Mouse (Mus musculus) urinary bladder, postnatal 36 days (tissue): ENCODE data around the gene Ncs1.

Experiments used
- DNase-seq, 2 experiments: peaks; one replicate each; pipeline ENCODE4 v3.0.0; 2022; ENCODE audit warnings: low spot score in 2 of 2, mixed read lengths in 1 of 2

Ncs1 gene

DNA sequence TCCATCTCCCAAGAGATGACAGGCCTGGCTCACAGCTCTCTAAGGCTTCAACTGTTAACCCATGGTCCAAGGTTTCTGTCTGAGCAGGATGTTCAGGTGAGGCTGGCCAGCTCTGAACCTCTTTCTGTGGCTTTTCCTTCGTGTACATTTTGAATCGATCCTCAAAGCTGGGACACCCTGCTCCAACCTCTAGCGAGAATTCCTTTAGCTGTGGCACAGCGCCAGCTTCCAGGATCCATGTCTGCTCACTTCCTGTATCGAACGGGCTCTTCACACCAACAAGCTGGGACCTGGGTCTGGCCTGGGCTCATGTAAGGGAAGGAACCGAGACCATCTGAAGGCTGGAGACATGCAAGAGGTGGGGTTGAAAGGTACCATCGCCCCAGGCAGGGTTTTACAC lies 1.4 kb upstream of the Ncs1 start:
- no peak for DNase-seq

GRCm38 (mm10) chr2:31245051-31245450 lies 572 bp upstream of the Ncs1 start:
- DNase-seq = no peak

GRCm38 (mm10) chr2:31246251-31246971 lies 788 bp downstream of the Ncs1 start:
- no peak for DNase-seq

- DNase-seq = no peak
Observed at GRCm38 (mm10) chr2:31248856-31249255, 3.2 kb downstream of the Ncs1 start.

GRCm38 (mm10) chr2:31252167-31252566 lies 6.5 kb downstream of the Ncs1 start:
- no peak for DNase-seq

- DNase-seq = no peak
Observed at GRCm38 (mm10) chr2:31253463-31253862, 7.8 kb downstream of the Ncs1 start.

DNA sequence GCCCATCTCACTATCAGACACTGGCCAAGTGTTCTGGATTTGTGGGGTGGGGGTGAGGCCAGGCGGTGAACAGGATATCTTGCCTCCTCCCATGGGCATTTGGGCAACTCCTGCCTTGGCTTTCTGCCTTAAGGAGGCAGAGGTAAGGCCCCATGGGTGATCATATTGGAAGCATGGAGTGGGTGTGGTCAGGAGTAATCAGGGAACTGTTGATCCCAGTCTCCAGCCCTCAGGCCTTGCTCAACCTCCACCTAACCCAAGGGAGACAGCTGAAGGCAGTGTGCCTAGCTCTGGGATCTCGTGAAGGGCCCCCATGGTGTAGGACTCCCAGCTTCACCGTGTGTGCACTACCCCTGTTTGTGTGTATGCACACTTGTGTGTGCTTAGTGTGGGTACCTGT lies 9.2 kb downstream of the Ncs1 start:
- DNase-seq = no peak

GRCm38 (mm10) chr2:31255952-31256938 lies 10.6 kb downstream of the Ncs1 start:
- peak; percentile 7 to 54 for DNase-seq

GRCm38 (mm10) chr2:31257096-31257495 lies 11.5 kb downstream of the Ncs1 start:
- DNase-seq = no peak

- DNase-seq = peak; percentile 76 to 77
Observed at GRCm38 (mm10) chr2:31258609-31259366, 13.2 kb downstream of the Ncs1 start.

- no peak for DNase-seq
Observed at GRCm38 (mm10) chr2:31259367-31259920, 13.8 kb downstream of the Ncs1 start.

- DNase-seq = no peak
Observed at GRCm38 (mm10) chr2:31260549-31260948, 14.9 kb downstream of the Ncs1 start.

DNA sequence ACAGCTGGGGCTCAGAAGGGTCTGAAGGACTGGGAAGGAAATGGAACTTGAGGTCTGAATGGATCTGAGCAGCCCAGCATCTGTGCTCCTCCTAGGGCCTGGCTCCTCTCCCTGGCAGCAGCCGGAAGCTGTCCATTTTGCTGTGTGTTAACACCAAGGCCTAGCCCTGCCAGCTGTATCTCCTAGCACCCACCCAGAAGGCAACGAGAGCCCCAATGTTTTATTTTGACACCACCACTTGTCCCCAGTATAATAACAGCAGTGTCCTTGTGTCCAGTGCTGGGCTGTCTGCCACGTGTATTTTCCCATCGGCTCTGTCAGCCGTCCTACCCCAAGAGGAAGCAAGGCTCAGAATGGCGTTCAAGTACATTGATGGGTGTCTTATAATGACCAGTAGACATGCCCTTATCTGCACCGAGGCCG lies 17.4 kb downstream of the Ncs1 start:
- no peak for DNase-seq

GRCm38 (mm10) chr2:31263746-31264378 lies 18.2 kb downstream of the Ncs1 start:
- DNase-seq = peak; percentile 73 to 85

GRCm38 (mm10) chr2:31267447-31267846 lies 21.8 kb downstream of the Ncs1 start:
- no peak for DNase-seq

DNA sequence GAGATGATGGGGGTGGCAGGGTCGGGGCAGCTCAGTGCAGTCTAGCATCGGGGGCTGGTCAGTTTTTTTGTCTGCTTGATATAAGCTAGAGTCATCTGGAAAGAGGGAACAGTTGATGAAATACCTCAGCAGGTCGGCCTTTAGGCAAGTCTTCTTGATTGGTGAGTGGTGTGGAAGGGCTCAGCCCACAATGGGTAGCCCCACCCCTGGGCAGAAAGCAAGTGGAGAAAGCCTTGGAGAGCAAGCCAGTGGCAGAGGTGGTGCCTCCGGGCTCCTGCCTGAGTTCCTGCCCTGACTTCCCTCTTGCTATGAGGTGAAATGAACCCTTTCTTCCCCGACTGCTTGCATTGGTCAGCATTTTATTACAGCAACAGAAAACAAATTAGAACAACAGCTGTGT lies 23.0 kb downstream of the Ncs1 start:
- no peak for DNase-seq

- no peak for DNase-seq
Observed at GRCm38 (mm10) chr2:31269188-31269587, 23.6 kb downstream of the Ncs1 start.

DNA sequence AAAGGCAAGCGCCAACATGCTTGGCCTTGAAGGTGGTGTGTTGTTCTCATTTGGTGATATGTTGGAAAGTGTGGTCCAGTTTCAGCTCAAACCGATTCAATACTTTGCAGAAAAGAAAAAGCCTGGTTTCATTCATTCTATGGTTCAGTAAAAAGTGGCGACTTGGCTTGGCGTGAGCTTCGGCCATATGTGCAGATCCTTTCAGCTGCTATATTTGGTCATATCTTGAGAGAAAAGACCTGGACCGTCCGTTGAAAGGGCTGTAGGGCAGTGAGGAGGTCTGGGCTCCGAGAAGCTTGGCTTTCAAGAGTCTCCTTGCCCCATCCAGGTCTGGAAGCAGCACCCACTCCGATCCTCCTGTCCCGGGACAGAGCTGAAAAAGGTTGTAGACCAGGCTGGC lies 24.2 kb downstream of the Ncs1 start:
- no peak for DNase-seq

DNA sequence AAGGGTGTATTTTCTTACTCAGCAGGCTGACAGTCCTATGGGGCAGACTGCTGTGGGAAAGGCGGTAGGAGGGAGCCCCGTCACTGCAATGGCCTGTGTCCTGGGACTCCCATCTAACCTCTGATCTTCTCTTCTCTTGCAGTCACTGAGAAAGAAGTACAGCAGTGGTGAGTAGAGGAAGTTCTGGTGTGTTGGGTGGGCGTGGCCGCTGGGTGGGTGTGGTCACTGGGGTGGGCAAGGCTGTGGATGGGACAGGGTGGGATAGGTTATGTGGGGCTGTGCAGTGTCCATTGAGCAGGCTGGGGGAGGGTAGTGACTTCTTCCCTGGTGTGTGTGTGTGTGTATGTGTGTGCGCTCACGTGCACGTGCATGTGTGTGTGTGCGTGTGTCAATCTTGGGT lies 24.8 kb downstream of the Ncs1 start:
- DNase-seq = no peak

- no peak for DNase-seq
Observed at GRCm38 (mm10) chr2:31271071-31271470, 25.4 kb downstream of the Ncs1 start.

DNA sequence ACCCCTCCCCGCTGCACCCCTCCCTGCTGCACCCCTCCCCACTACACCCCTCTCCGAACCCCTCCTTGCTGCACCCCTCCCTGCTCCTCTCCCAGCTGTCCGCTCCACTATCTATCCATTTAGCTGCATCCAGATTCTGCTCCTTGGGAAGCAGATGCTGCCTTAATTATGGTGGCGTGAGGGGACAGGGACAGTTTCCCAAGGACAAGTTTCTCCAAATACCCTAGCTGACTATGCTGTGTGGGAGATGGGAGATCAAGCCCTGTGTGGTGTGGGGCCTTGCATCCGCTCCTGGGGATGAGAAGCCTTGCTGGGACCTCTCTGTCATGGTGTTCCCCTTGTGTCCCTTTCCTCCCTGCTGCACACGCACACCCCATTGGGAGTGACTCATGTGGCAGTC lies 29.4 kb downstream of the Ncs1 start:
- no peak for DNase-seq
